ENCODE assay signal across 9 mouse cellular contexts in genomic region chr7:30434238-30434637, GRCm38 (mm10). TPM values are rescaled to one million over a fixed set of nuclear protein-coding genes. Genes with fewer than 3 reads are reported as not detected.
A peak's percentile ranks its signal among the peaks of the same experiment; 100 is the strongest.
DNase-seq lines count a peak whose midpoint lies in the region; ATAC-seq and TF ChIP-seq lines count a peak whose summit lies in the region.
"Had no signal": no experiment of that assay in that cellular context is flagged by ENCODE, and none has a peak within 500 bp of the region (broad histone marks: within the 10 kb centered on the region; RNA-seq: fewer than 3 reads in every experiment).

No protein-coding gene starts in this region.

- no peaks in the 10 kb centered on the region for H3K4me1 ChIP-seq in kidney, embryonic 16.5 days (ENCODE audit: insufficient read depth, low read length)
- peaks cover 1 to 11% of the 10 kb centered on the region in 2 experiments; a peak in 3 of 4 replicates for H3K4me1 ChIP-seq in ES-E14 (ENCODE audit: control insufficient read depth in 2 of 2, insufficient read depth in 2 of 2, low read length in 2 of 2, poor library complexity in 1 of 2)

- H3K4me2 ChIP-seq in kidney, embryonic 16.5 days (replicated peaks; ENCODE audit: low read depth, low read length), result no peak overlapping the region

- 2% methylated on average over 10 of the region's 10 CpGs for WGBS in kidney, embryonic 16.5 days

- H3K4me3 ChIP-seq in kidney, embryonic 16.5 days (ENCODE audit: low read length), result no peak overlapping the region
- no peak overlapping the region for H3K4me3 ChIP-seq in ES-E14 (ENCODE audit: insufficient read depth in 1 of 2, low read depth in 1 of 2, low read length in 2 of 2, poor library complexity in 1 of 2, severe bottlenecking in 1 of 2)

- H3K9me3 ChIP-seq in kidney, embryonic 16.5 days (ENCODE audit: low read length), result no peaks in the 10 kb centered on the region
- no peaks in the 10 kb centered on the region for H3K9me3 ChIP-seq in ES-E14 (ENCODE audit: control insufficient read depth, insufficient read depth, low read depth, low read length)

- no peak for ATAC-seq in kidney, embryonic 16.5 days (ENCODE audit: low FRiP score, low TSS enrichment)
- ATAC-seq in erythroblast, adult 5-6 weeks (replicated peaks; ENCODE audit: low FRiP score, poor library complexity, severe bottlenecking), result no peak
- ATAC-seq in frontal cortex, adult (ENCODE audit: low TSS enrichment), result no peak

- no peaks in the 10 kb centered on the region for H3K36me3 ChIP-seq in kidney, embryonic 16.5 days (ENCODE audit: insufficient read depth, low read length)
- peaks cover 10% of the 10 kb centered on the region for H3K36me3 ChIP-seq in ES-E14 (ENCODE audit: control insufficient read depth, insufficient read depth, low read length, poor library complexity, severe bottlenecking)

- H3K9ac ChIP-seq in kidney, embryonic 16.5 days (replicated peaks; ENCODE audit: low read length), result no peak overlapping the region
- H3K9ac ChIP-seq in ES-E14 (ENCODE audit: insufficient read depth, low read depth, low read length, poor library complexity, severe bottlenecking), result no peak overlapping the region
- H3K9ac ChIP-seq: liver, embryonic 14.5 days had no signal

- no peak overlapping the region for H3K27ac ChIP-seq in kidney, embryonic 16.5 days (ENCODE audit: low read length)
- H3K27ac ChIP-seq in ES-E14 (ENCODE audit: insufficient read depth, low read depth, low read length, poor library complexity, severe bottlenecking), result peak overlapping the region; percentile 84
- H3K27ac ChIP-seq: liver, embryonic 14.5 days had no signal

- in situ Hi-C loops in ES-E14 (cut with MboI; ENCODE audit: low sequenced_read_pairs in 2 of 2, unreplicated experiment in 2 of 2), result no loop called here

- peaks cover 15% of the 10 kb centered on the region for H3K27me3 ChIP-seq in kidney, embryonic 16.5 days (ENCODE audit: insufficient read depth, low read length)

- peak; percentile 38 to 59 for DNase-seq in kidney, adult 8-10 months
- peak; percentile 75 for DNase-seq in ES-E14 (ENCODE audit: low read depth, low spot score)
- DNase-seq in adrenal gland, postnatal 36 days, result peak; percentile 82 to 85
- DNase-seq in lung, postnatal 10 days, result peak; percentile 80
- DNase-seq in spleen, adult 12 weeks (ENCODE audit: low spot score), result no peak

TF ChIP-seq in ES-E14, 5 proteins besides CTCF, POLR2A, EP300 and RAD21:
- TF ChIP-seq ZNF384 (IDR thresholded peaks at IDR 0.05; ENCODE audit: low read depth, low read length) (peak; percentile 90), ZC3H11A (IDR thresholded peaks at IDR 0.05; ENCODE audit: borderline replicate concordance, low read depth, low read length) (no peak), CHD2 (IDR thresholded peaks at IDR 0.05; ENCODE audit: low read depth, low read length) (no peak), HCFC1 (IDR thresholded peaks at IDR 0.05; ENCODE audit: borderline replicate concordance, insufficient read depth, low read length) (no peak), MAFK (IDR thresholded peaks at IDR 0.05; ENCODE audit: insufficient read depth, low read depth, low read length) (0 out of 2 replicates have a peak, but pooled peaks have one; percentile 16)

RNA-seq across cellular contexts. Expression of gene Aplp1, which starts 11.1 kb away (rescaled TPM):
- polyA plus RNA-seq in kidney, embryonic 16.5 days (2015; fragmentation: Nextera tagmentation; extraction: Ambion mirVana), result 27.9 and 31.5 TPM in 2 replicates
- total RNA-seq in ES-E14 (2012; rRNA removed), result 36.9 and 63.7 TPM in 2 replicates
- total RNA-seq in adrenal gland, postnatal 36 days (2021), result 10 to 100 TPM; 23.5 to 28.6 TPM
- total RNA-seq in erythroblast, adult 5-6 weeks (2015; ENCODE audit: low replicate concordance), result not detected in 2 replicates
- total RNA-seq in erythroblast, adult 5-6 weeks (2017; ENCODE audit: low replicate concordance), result not detected in 2 replicates

RNA-seq across cellular contexts. Expression of gene Nfkbid, which starts 12.7 kb away (rescaled TPM):
- polyA plus RNA-seq in kidney, embryonic 16.5 days (2015; fragmentation: Nextera tagmentation; extraction: Ambion mirVana), result 1.6 and 2.0 TPM in 2 replicates
- total RNA-seq in ES-E14 (2012; rRNA removed), result 4.2 and 8.2 TPM in 2 replicates
- 1 to 10 TPM in 1 of 2 experiments, under 1 TPM in 1; 0.89 to 1.0 TPM for total RNA-seq in adrenal gland, postnatal 36 days (2021)
- 2.1 and 5.0 TPM in 2 replicates for total RNA-seq in erythroblast, adult 5-6 weeks (2015; ENCODE audit: low replicate concordance)
- total RNA-seq in erythroblast, adult 5-6 weeks (2017; ENCODE audit: low replicate concordance), result 0.14 and 3.6 TPM in 2 replicates

RNA-seq across cellular contexts. Expression of gene Hcst, which starts 14.6 kb away (rescaled TPM):
- polyA plus RNA-seq in kidney, embryonic 16.5 days (2015; fragmentation: Nextera tagmentation; extraction: Ambion mirVana), result 0.63 and 0.84 TPM in 2 replicates
- not detected in 2 replicates for total RNA-seq in ES-E14 (2012; rRNA removed)
- 1 to 10 TPM; 1.8 to 2.0 TPM for total RNA-seq in adrenal gland, postnatal 36 days (2021)
- 14.2 and 29.0 TPM in 2 replicates for total RNA-seq in erythroblast, adult 5-6 weeks (2015; ENCODE audit: low replicate concordance)
- 2.6 and 13.9 TPM in 2 replicates for total RNA-seq in erythroblast, adult 5-6 weeks (2017; ENCODE audit: low replicate concordance)

RNA-seq across cellular contexts. Expression of gene Tyrobp, which starts 20.7 kb away (rescaled TPM):
- polyA plus RNA-seq in kidney, embryonic 16.5 days (2015; fragmentation: Nextera tagmentation; extraction: Ambion mirVana), result 29.3 and 31.4 TPM in 2 replicates
- not detected in 2 replicates for total RNA-seq in ES-E14 (2012; rRNA removed)
- 10 to 100 TPM; 22.5 to 35.7 TPM for total RNA-seq in adrenal gland, postnatal 36 days (2021)
- 315 and 361 TPM in 2 replicates for total RNA-seq in erythroblast, adult 5-6 weeks (2015; ENCODE audit: low replicate concordance)
- 122 and 140 TPM in 2 replicates for total RNA-seq in erythroblast, adult 5-6 weeks (2017; ENCODE audit: low replicate concordance)

RNA-seq across cellular contexts. Expression of gene Kirrel2, which starts 23.3 kb away (rescaled TPM):
- 0.78 and 1.1 TPM in 2 replicates for polyA plus RNA-seq in kidney, embryonic 16.5 days (2015; fragmentation: Nextera tagmentation; extraction: Ambion mirVana)
- 10.7 and 29.8 TPM in 2 replicates for total RNA-seq in ES-E14 (2012; rRNA removed)
- not detected for total RNA-seq in adrenal gland, postnatal 36 days (2021)
- not detected in 2 replicates for total RNA-seq in erythroblast, adult 5-6 weeks (2015; ENCODE audit: low replicate concordance)
- total RNA-seq in erythroblast, adult 5-6 weeks (2017; ENCODE audit: low replicate concordance), result not detected in 2 replicates

Comparison
In these comparisons a context has a peak if more than half of its experiments do, and no peak if none do; other contexts are left out.
1. RNA of gene Aplp1, which starts 11.1 kb away (total RNA-seq): 36.9 to 63.7 TPM in ES-E14 and 23.5 to 28.6 TPM in adrenal gland, postnatal 36 days; not detected in erythroblast, adult 5-6 weeks; every median in the first group is over 10 times any median in the second.